Mouse (Mus musculus) stomach, postnatal 0 days (tissue): ENCODE data around the gene Nr1d1. TPM values are rescaled to one million over a fixed set of nuclear protein-coding genes. Genes with fewer than 3 reads are reported as not detected.

ENCODE experiments used
- ATAC-seq: fragments of 200-750 bp; cut with Nextera tagmentation; 2 replicates; pipeline ENCODE4 v1.8.0; 2017; ENCODE audit not compliant: low FRiP score, low TSS enrichment
- DNase-seq: peaks from one replicate; pipeline ENCODE4 v3.0.0-alpha.2; 2016; ENCODE audit warnings: low spot score
- H3K27ac ChIP-seq: fragments of 300-500 bp; sonication (generic); replicated peaks from 2 replicates; pipeline ENCODE4 v1.5.1; 2014; ENCODE audit warnings: mild to moderate bottlenecking, control low read depth
- H3K27me3 ChIP-seq: fragments of 300-500 bp; sonication (generic); 2 replicates; pipeline ENCODE4 v1.6.1; 2014; ENCODE audit warnings: low read length; ENCODE audit not compliant: control insufficient read depth, insufficient read depth
- H3K36me3 ChIP-seq: fragments of 300-500 bp; sonication (generic); 2 replicates; pipeline ENCODE4 v1.6.1; 2014; ENCODE audit warnings: low read length, mixed read lengths; ENCODE audit not compliant: control insufficient read depth, insufficient read depth
- H3K4me1 ChIP-seq: fragments of 300-500 bp; sonication (generic); replicated peaks from 2 replicates; pipeline ENCODE4 v1.6.1; 2014; ENCODE audit warnings: antibody characterized with exemption; ENCODE audit not compliant: control insufficient read depth, insufficient read depth
- H3K4me2 ChIP-seq: fragments of 300-500 bp; sonication (generic); replicated peaks from 2 replicates; pipeline ENCODE4 v1.6.1; 2014; ENCODE audit warnings: low read depth, mild to moderate bottlenecking, control low read depth, moderate library complexity
- H3K4me3 ChIP-seq: fragments of 300-500 bp; sonication (generic); 2 replicates; pipeline ENCODE4 v1.5.1; 2014; ENCODE audit warnings: low read depth, low read length, control low read depth
- H3K9ac ChIP-seq: fragments of 300-500 bp; sonication (generic); 2 replicates; pipeline ENCODE4 v1.6.1; 2014; ENCODE audit warnings: mild to moderate bottlenecking, low read length, control low read depth, mixed read lengths
- H3K9me3 ChIP-seq: fragments of 300-500 bp; sonication (generic); 2 replicates; pipeline ENCODE4 v1.6.1; 2016; ENCODE audit warnings: low read length; ENCODE audit not compliant: control insufficient read depth
- CTCF ChIP-seq: IDR thresholded peaks from 2 replicates; pipeline ENCODE4 v1.5.1; 2016; ENCODE audit warnings: antibody characterized with exemption, low read depth, mild to moderate bottlenecking, moderate library complexity
- EP300 ChIP-seq: optimal IDR thresholded peaks from 2 replicates; pipeline ENCODE3; 2016; ENCODE audit warnings: antibody characterized with exemption
- WGBS: fragments of 180-500 bp; shearing (Covaris S2); extraction: QIAGEN DNeasy Blood & Tissue Kit; methylation state at CpG from one replicate; pipeline ENCODE4 v1.1.7; 2014; 5-methylcytosine and 5-hydroxymethylcytosine counted together
- polyA plus RNA-seq: library from polyadenylated mRNA; unstranded; fragments of >200 nt; fragmentation: Nextera tagmentation; extraction: Ambion mirVana; gene quantifications from 2 replicates; pipeline ENCODE4 v1.2.1, GENCODE M21; 2015

Nr1d1 gene
- polyA plus RNA-seq, 1 experiment from 2014 or later = 7.9 TPM

- ATAC-seq (no peak; the same call in 1 of the 2 replicates), DNase-seq (peak; percentile 46)
- TF ChIP-seq CTCF = no peak
- TF ChIP-seq EP300 = no peak
- H3K36me3 ChIP-seq = peaks cover 38% of the 10 kb centered on the region
- 25% methylated on average over 9 of the region's 9 CpGs for WGBS
- no peaks in the 10 kb centered on the region for H3K27me3 ChIP-seq
- H3K4me2 ChIP-seq = no peak overlapping the region
- no peak overlapping the region for H3K4me3 ChIP-seq
- H3K4me1 ChIP-seq = peaks cover 8% of the 10 kb centered on the region; the same call in 1 of the 2 replicates
- no peak overlapping the region for H3K9ac ChIP-seq
- H3K9me3 ChIP-seq = no peaks in the 10 kb centered on the region
- H3K27ac ChIP-seq = no peak overlapping the region; the same call in 1 of the 2 replicates
Observed at GRCm38 (mm10) chr11:98767276-98767675, 7.9 kb downstream of the Nr1d1 start.

- no peak overlapping the region; the same call in 1 of the 2 replicates for H3K27ac ChIP-seq
- no peaks in the 10 kb centered on the region for H3K9me3 ChIP-seq
- H3K36me3 ChIP-seq = peaks cover 38% of the 10 kb centered on the region
- no peak overlapping the region for H3K4me2 ChIP-seq
- ATAC-seq = no peak
- no peak overlapping the region for H3K9ac ChIP-seq
- TF ChIP-seq EP300 (no peak), CTCF (no peak)
- no peak overlapping the region for H3K4me3 ChIP-seq
- WGBS = 49% methylated on average over 5 of the region's 5 CpGs
- DNase-seq = peak; percentile 23
- peaks cover 8% of the 10 kb centered on the region; the same call in 1 of the 2 replicates for H3K4me1 ChIP-seq
- no peaks in the 10 kb centered on the region for H3K27me3 ChIP-seq
Observed at GRCm38 (mm10) chr11:98766816-98767215, 8.3 kb downstream of the Nr1d1 start.

GRCm38 (mm10) chr11:98766346-98766745 is 8.8 kb downstream of the Nr1d1 start:
- no peak for TF ChIP-seq CTCF
- TF ChIP-seq EP300 = no peak
- Histone ChIP-seq H3K9me3 (no peaks in the 10 kb centered on the region), H3K36me3 (peaks cover 36% of the 10 kb centered on the region), H3K4me1 (peaks cover 8% of the 10 kb centered on the region; the same call in 1 of the 2 replicates), H3K4me3 (no peak overlapping the region), H3K4me2 (no peak overlapping the region), H3K27me3 (no peaks in the 10 kb centered on the region), H3K9ac (no peak overlapping the region), H3K27ac (no peak overlapping the region)
- no peak for ATAC-seq
- WGBS = 58% methylated on average over 1 of the region's 2 CpGs
- peak; percentile 14 for DNase-seq

GRCm38 (mm10) chr11:98765421-98766309 is 9.5 kb downstream of the Nr1d1 start:
- H3K9ac ChIP-seq = peak overlapping the region; percentile 13; the same call in 1 of the 2 replicates
- TF ChIP-seq CTCF (no peak), EP300 (no peak)
- H3K4me1 ChIP-seq = peaks cover 8% of the 10 kb centered on the region; the same call in 1 of the 2 replicates
- peak; percentile 22 for DNase-seq
- H3K27me3 ChIP-seq = no peaks in the 10 kb centered on the region
- no peak for ATAC-seq
- H3K27ac ChIP-seq = 0 out of 2 replicates have a peak overlapping the region, but pooled peaks have one; percentile 56
- no peak overlapping the region for H3K4me2 ChIP-seq
- WGBS = 49% methylated on average over 7 of the region's 9 CpGs
- peaks cover 31% of the 10 kb centered on the region for H3K36me3 ChIP-seq
- no peak overlapping the region for H3K4me3 ChIP-seq
- H3K9me3 ChIP-seq = no peaks in the 10 kb centered on the region

- ATAC-seq (no peak), DNase-seq (no peak)
- no peak for TF ChIP-seq EP300
- TF ChIP-seq CTCF = no peak
- peaks cover 8% of the 10 kb centered on the region; the same call in 1 of the 2 replicates for H3K4me1 ChIP-seq
- H3K9me3 ChIP-seq = no peaks in the 10 kb centered on the region
- no peak overlapping the region for H3K4me3 ChIP-seq
- no peak overlapping the region for H3K9ac ChIP-seq
- no peak overlapping the region for H3K27ac ChIP-seq
- no peaks in the 10 kb centered on the region for H3K27me3 ChIP-seq
- peaks cover 27% of the 10 kb centered on the region for H3K36me3 ChIP-seq
- H3K4me2 ChIP-seq = no peak overlapping the region
Observed at GRCm38 (mm10) chr11:98764746-98765145, 10.4 kb downstream of the Nr1d1 start.

GRCm38 (mm10) chr11:98764091-98764490 is 11.0 kb downstream of the Nr1d1 start:
- DNase-seq (peak; percentile 14), ATAC-seq (no peak)
- H3K4me3 ChIP-seq = no peak overlapping the region
- H3K4me1 ChIP-seq = peaks cover 8% of the 10 kb centered on the region; the same call in 1 of the 2 replicates
- TF ChIP-seq EP300 = no peak
- no peak for TF ChIP-seq CTCF
- no peak overlapping the region for H3K9ac ChIP-seq
- no peaks in the 10 kb centered on the region for H3K9me3 ChIP-seq
- H3K27me3 ChIP-seq = no peaks in the 10 kb centered on the region
- no peak overlapping the region for H3K4me2 ChIP-seq
- peaks cover 23% of the 10 kb centered on the region for H3K36me3 ChIP-seq
- 82% methylated on average over 18 of the region's 18 CpGs for WGBS
- peak overlapping the region; percentile 74; the same call in 1 of the 2 replicates for H3K27ac ChIP-seq
